Mouse (Mus musculus): ENCODE results near the gene Twsg1. TPM values are rescaled to one million over a fixed set of nuclear protein-coding genes. Genes with fewer than 3 reads are reported as not detected.

The Twsg1 gene
- polyA plus RNA-seq, 1 experiment from 2014 or later = 16.9 TPM

DNA sequence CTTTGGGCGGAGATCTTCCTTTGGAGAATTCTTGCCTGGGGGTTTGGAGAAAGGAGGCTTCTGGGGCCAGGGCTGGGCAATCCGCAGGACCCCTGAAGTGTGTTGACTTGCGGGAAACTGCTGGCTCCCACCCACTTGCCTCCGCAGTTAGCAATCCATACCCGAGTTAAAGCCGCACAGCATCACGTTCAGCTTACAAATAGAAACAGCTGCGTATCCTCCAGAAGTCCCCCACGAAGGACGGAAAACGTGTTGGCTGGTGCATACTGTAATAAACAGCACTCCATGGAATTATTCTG lies 65.7 kb downstream of the Twsg1 start:
- WGBS (ENCODE audit: insufficient replicate concordance) = under 1% methylated on average over 11 of the region's 11 CpGs
- ATAC-seq (ENCODE audit: low read depth) = no peak
- Histone ChIP-seq H3K27me3 (ENCODE audit: control insufficient read depth, insufficient read depth, low read depth, low read length) (no peaks in the 10 kb centered on the region), H3K27ac (ENCODE audit: low read length) (peak overlapping the region; percentile 98), H3K4me3 (ENCODE audit: low read depth, low read length) (peak overlapping the region; percentile 82), H3K9ac (ENCODE audit: low read depth, low read length) (peak overlapping the region; percentile 84), H3K36me3 (ENCODE audit: control insufficient read depth, insufficient read depth) (no peaks in the 10 kb centered on the region), H3K9me3 (replicated peaks; ENCODE audit: control insufficient read depth, low read length) (no peaks in the 10 kb centered on the region), H3K4me2 (ENCODE audit: low read depth, low read length) (peak overlapping the region; percentile 93), H3K4me1 (ENCODE audit: control insufficient read depth, low read depth, low read length) (peaks cover 24% of the 10 kb centered on the region)

DNA sequence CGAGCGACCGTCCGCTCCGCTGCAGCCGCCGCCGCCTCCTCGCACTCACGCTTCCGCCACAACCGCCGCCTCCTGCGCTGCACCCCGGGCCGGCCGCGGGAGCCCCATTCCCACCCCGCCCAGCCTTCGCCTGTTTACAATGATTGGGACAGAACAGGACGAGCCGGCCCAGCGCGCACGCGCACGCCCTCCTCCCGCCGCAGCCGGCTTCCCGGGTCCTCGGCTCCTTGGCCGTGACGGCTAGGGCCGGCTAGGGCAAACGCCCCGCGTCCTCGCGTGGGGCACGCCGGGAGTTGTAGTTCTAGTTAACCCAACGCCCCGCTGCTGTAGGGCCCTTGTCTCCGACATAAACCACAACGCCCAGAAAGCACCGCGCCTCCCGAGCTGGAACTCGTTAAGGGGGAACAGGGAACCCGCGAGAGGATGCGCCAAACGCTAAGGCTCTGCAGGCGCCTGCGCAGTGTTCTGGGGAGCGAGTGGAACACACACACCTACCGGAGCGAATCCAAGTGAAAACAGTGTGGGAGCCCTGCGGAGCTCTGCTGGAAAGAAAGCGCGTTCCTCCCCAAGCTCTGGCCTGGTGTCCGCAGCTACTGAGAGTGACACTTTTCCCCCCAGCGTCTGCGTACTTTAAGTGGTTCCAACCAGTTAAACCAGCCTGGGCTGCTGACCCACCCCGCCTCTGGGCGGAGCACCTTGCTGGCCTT lies 66.2 kb downstream of the Twsg1 start:
- H3K27me3 ChIP-seq (ENCODE audit: control insufficient read depth, insufficient read depth, low read depth, low read length) = no peaks in the 10 kb centered on the region
- H3K27ac ChIP-seq (ENCODE audit: low read length) = peak overlapping the region; percentile 98
- no peaks in the 10 kb centered on the region for H3K9me3 ChIP-seq (replicated peaks; ENCODE audit: control insufficient read depth, low read length)
- WGBS (ENCODE audit: insufficient replicate concordance) = under 1% methylated on average over 67 of the region's 67 CpGs
- H3K4me1 ChIP-seq (ENCODE audit: control insufficient read depth, low read depth, low read length) = peaks cover 24% of the 10 kb centered on the region
- H3K4me2 ChIP-seq (ENCODE audit: low read depth, low read length) = peak overlapping the region; percentile 93
- no peaks in the 10 kb centered on the region for H3K36me3 ChIP-seq (ENCODE audit: control insufficient read depth, insufficient read depth)
- H3K9ac ChIP-seq (ENCODE audit: low read depth, low read length) = peak overlapping the region; percentile 97
- ATAC-seq (ENCODE audit: low read depth) = peak; percentile 97
- H3K4me3 ChIP-seq (ENCODE audit: low read depth, low read length) = peak overlapping the region; percentile 82

DNA sequence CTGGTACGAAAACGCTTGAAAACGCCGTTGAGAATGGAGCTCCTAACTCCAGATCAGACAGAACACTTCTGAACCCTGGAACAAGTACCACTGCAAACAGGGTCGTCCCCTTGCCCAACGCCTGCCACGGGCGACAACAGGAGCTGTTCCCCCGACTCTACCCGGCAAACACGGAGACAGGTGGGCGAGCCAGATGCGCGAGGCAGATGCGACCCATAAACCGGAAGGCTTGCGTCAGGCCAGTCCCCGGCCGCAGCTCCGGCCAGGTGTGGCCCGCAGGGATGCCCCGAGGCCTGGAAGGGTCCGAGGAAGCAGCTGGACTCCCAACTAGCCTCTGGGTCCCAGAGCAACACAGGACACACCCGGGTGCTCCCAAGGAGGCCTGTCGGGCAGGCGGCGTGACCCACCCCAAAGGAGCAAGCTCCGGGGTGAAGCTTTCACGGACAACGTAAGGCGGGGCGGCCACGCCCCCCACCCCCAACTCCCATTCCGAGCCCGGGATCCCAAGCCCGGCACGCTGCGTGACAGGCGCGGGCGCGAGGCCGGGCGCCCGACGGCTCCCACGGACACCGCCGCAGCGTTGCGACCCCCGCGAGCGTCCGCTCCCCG lies 66.9 kb downstream of the Twsg1 start:
- H3K9ac ChIP-seq (ENCODE audit: low read depth, low read length) = peak overlapping the region; percentile 97
- H3K27me3 ChIP-seq (ENCODE audit: control insufficient read depth, insufficient read depth, low read depth, low read length) = no peaks in the 10 kb centered on the region
- H3K36me3 ChIP-seq (ENCODE audit: control insufficient read depth, insufficient read depth) = no peaks in the 10 kb centered on the region
- peaks cover 24% of the 10 kb centered on the region for H3K4me1 ChIP-seq (ENCODE audit: control insufficient read depth, low read depth, low read length)
- WGBS (ENCODE audit: insufficient replicate concordance) = under 1% methylated on average over 56 of the region's 56 CpGs
- H3K27ac ChIP-seq (ENCODE audit: low read length) = peak overlapping the region; percentile 98
- H3K9me3 ChIP-seq (replicated peaks; ENCODE audit: control insufficient read depth, low read length) = no peaks in the 10 kb centered on the region
- ATAC-seq (ENCODE audit: low read depth) = peak; percentile 11
- H3K4me2 ChIP-seq (ENCODE audit: low read depth, low read length) = peak overlapping the region; percentile 76
- peak overlapping the region; percentile 82 for H3K4me3 ChIP-seq (ENCODE audit: low read depth, low read length)

DNA sequence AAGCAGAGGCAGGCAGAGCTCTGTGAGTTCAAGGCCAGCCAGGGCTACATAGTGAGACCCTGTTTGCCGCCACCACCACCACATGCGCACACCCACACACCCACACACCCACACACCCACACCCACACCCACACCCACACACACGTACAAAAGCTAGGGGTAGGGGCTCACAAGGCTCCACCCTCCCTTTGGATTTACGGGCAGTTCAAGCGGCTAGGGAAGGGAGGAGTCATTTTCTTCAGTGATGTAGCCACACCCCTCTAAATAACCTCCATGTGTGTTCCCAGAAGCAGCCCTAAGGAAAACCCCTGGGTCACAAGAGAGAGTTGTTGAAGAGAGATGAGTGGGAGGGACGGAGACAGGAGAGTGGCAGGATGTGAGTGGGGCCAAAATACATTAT lies 74.0 kb downstream of the Twsg1 start:
- WGBS (ENCODE audit: insufficient replicate concordance) = 59% methylated on average over 6 of the region's 6 CpGs
- Histone ChIP-seq H3K9me3 (replicated peaks; ENCODE audit: control insufficient read depth, low read length) (no peaks in the 10 kb centered on the region), H3K4me3 (ENCODE audit: low read depth, low read length) (no peak overlapping the region), H3K9ac (ENCODE audit: low read depth, low read length) (no peak overlapping the region), H3K4me2 (ENCODE audit: low read depth, low read length) (no peak overlapping the region), H3K4me1 (ENCODE audit: control insufficient read depth, low read depth, low read length) (peaks cover 17% of the 10 kb centered on the region), H3K27ac (ENCODE audit: low read length) (no peak overlapping the region), H3K27me3 (ENCODE audit: control insufficient read depth, insufficient read depth, low read depth, low read length) (no peaks in the 10 kb centered on the region), H3K36me3 (ENCODE audit: control insufficient read depth, insufficient read depth) (no peaks in the 10 kb centered on the region)
- no peak for ATAC-seq (ENCODE audit: low read depth)

DNA sequence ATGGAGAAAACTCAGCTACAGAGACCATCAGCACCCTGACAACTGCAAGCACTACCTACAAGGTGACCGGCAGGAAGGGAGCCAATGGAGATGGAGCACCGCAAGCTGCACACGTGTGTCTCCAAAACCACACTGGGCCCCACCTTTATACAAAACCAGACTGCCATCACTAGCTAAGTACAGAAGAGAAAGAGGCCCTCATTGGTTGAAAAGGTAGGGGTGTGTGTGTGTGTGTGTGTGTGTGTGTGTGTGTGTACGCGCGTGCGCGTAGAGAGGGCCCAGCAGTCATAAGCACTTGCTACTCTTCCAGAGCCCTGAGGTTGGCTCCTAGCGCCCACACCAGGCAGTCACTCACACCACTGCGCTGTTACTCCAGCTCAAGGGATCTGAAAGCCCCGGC lies 77.2 kb downstream of the Twsg1 start:
- ATAC-seq (ENCODE audit: low read depth) = no peak
- Histone ChIP-seq H3K4me3 (ENCODE audit: low read depth, low read length) (no peak overlapping the region), H3K4me1 (ENCODE audit: control insufficient read depth, low read depth, low read length) (peaks cover 19% of the 10 kb centered on the region), H3K9me3 (replicated peaks; ENCODE audit: control insufficient read depth, low read length) (no peaks in the 10 kb centered on the region), H3K4me2 (ENCODE audit: low read depth, low read length) (no peak overlapping the region), H3K9ac (ENCODE audit: low read depth, low read length) (no peak overlapping the region), H3K36me3 (ENCODE audit: control insufficient read depth, insufficient read depth) (no peaks in the 10 kb centered on the region), H3K27ac (ENCODE audit: low read length) (no peak overlapping the region), H3K27me3 (ENCODE audit: control insufficient read depth, insufficient read depth, low read depth, low read length) (no peaks in the 10 kb centered on the region)
- whole genome bisulfite sequencing (ENCODE audit: insufficient replicate concordance) = 87% methylated on average over 11 of the region's 11 CpGs

- Histone ChIP-seq H3K4me1 (ENCODE audit: control insufficient read depth, low read depth, low read length) (peaks cover 19% of the 10 kb centered on the region), H3K4me2 (ENCODE audit: low read depth, low read length) (no peak overlapping the region), H3K36me3 (ENCODE audit: control insufficient read depth, insufficient read depth) (no peaks in the 10 kb centered on the region), H3K4me3 (ENCODE audit: low read depth, low read length) (no peak overlapping the region), H3K9ac (ENCODE audit: low read depth, low read length) (no peak overlapping the region), H3K9me3 (replicated peaks; ENCODE audit: control insufficient read depth, low read length) (no peaks in the 10 kb centered on the region), H3K27ac (ENCODE audit: low read length) (no peak overlapping the region), H3K27me3 (ENCODE audit: control insufficient read depth, insufficient read depth, low read depth, low read length) (no peaks in the 10 kb centered on the region)
- WGBS (ENCODE audit: insufficient replicate concordance) = 73% methylated on average over 4 of the region's 4 CpGs
- ATAC-seq (ENCODE audit: low read depth) = no peak
Observed at GRCm38 (mm10) chr17:65873156-65873555, 77.9 kb downstream of the Twsg1 start.

DNA sequence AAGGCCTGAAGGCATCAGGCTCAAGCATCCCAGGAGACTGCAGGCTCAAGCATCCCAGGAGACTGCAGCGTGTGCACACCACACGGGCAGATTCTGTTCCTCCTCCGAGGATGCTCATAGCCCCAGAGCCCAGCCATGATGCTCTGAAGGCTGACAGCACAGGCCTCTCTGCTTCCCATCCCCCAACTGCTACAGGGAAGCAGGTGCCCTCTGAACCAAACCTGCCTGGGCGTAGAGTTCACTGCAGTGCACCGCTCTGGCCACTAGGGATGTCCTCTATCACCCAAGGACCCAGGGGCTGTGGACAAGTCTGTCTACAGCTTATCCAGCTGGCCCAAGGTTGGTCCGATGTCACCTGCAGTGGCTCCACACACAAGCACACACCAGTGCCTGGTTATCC lies 78.4 kb downstream of the Twsg1 start:
- H3K27ac ChIP-seq (ENCODE audit: low read length) = no peak overlapping the region
- H3K4me1 ChIP-seq (ENCODE audit: control insufficient read depth, low read depth, low read length) = peaks cover 19% of the 10 kb centered on the region
- WGBS (ENCODE audit: insufficient replicate concordance) = 45% methylated on average over 6 of the region's 6 CpGs
- H3K27me3 ChIP-seq (ENCODE audit: control insufficient read depth, insufficient read depth, low read depth, low read length) = no peaks in the 10 kb centered on the region
- H3K9ac ChIP-seq (ENCODE audit: low read depth, low read length) = no peak overlapping the region
- no peaks in the 10 kb centered on the region for H3K9me3 ChIP-seq (replicated peaks; ENCODE audit: control insufficient read depth, low read length)
- H3K4me2 ChIP-seq (ENCODE audit: low read depth, low read length) = no peak overlapping the region
- ATAC-seq (ENCODE audit: low read depth) = peak; percentile 61
- H3K36me3 ChIP-seq (ENCODE audit: control insufficient read depth, insufficient read depth) = no peaks in the 10 kb centered on the region
- H3K4me3 ChIP-seq (ENCODE audit: low read depth, low read length) = no peak overlapping the region

GRCm38 (mm10) chr17:65872051-65872450 lies 79.0 kb downstream of the Twsg1 start:
- 29% methylated on average over 6 of the region's 6 CpGs for WGBS (ENCODE audit: insufficient replicate concordance)

More at GRCm38 (mm10) chr17:65872051-65872450, 79.0 kb downstream of the Twsg1 start:
- Histone ChIP-seq H3K36me3 (ENCODE audit: control insufficient read depth, insufficient read depth) (no peaks in the 10 kb centered on the region), H3K27ac (ENCODE audit: low read length) (no peak overlapping the region), H3K4me2 (ENCODE audit: low read depth, low read length) (no peak overlapping the region), H3K4me1 (ENCODE audit: control insufficient read depth, low read depth, low read length) (peaks cover 17% of the 10 kb centered on the region), H3K9ac (ENCODE audit: low read depth, low read length) (no peak overlapping the region), H3K27me3 (ENCODE audit: control insufficient read depth, insufficient read depth, low read depth, low read length) (no peaks in the 10 kb centered on the region), H3K4me3 (ENCODE audit: low read depth, low read length) (no peak overlapping the region), H3K9me3 (replicated peaks; ENCODE audit: control insufficient read depth, low read length) (no peaks in the 10 kb centered on the region)
- ATAC-seq (ENCODE audit: low read depth) = no peak
